Mouse (Mus musculus): Measurements from ENCODE around the gene Akr1b7. TPM values are rescaled to one million over a fixed set of nuclear protein-coding genes. Genes with fewer than 3 reads are reported as not detected.
A peak's percentile ranks its signal among the peaks of the same experiment; 100 is the strongest.

Akr1b7 gene
- total RNA-seq, 1 experiment: not detected

DNA sequence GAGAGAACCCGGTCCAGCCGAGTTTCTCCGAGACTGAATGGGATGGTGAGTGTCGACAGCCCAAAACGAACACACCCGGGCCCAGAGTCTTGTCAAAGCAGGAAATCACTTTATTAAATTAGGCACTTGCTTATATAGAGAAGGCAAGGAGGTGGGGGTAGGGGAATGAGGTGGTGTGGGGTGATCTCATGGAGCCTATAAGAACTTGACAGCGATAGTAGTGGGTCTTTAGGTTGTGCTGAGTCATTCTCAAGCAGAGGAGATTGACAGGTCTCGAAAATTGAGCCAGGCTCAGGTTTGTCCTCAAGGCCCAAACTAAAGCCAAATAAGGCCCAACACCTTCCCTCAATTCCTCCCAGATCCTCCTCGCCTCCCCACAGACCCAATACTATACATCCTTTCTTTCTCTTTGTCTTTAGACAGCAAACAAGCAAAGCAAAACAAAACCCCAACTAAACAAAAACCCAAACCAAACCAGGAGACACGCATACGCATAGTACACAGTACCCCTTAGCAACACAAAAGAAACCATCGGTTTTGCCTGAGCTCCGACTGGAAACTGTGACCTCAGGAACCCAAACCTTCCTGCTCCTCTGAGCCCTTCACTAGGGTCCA lies 12.4 kb upstream of the Akr1b7 start:
- TF ChIP-seq ZNF384 (IDR thresholded peaks at IDR 0.05; ENCODE audit: low read depth, low read length): no peak
- no peak for TF ChIP-seq CHD2 (IDR thresholded peaks at IDR 0.05; ENCODE audit: low read depth, low read length)
- no peak for TF ChIP-seq HCFC1 (IDR thresholded peaks at IDR 0.05; ENCODE audit: borderline replicate concordance, insufficient read depth, low read length)
- peak; percentile 91 for TF ChIP-seq MAFK (IDR thresholded peaks at IDR 0.05; ENCODE audit: insufficient read depth, low read depth, low read length)
- 0 out of 2 replicates have a peak, but pooled peaks have one; percentile 19 for TF ChIP-seq ZC3H11A (IDR thresholded peaks at IDR 0.05; ENCODE audit: borderline replicate concordance, low read depth, low read length)
- Histone ChIP-seq H3K4me1 (ENCODE audit: control insufficient read depth in 2 of 2, insufficient read depth in 2 of 2, low read length in 2 of 2, poor library complexity in 1 of 2) (peaks cover 3% of the 10 kb centered on the region in 2 experiments), H3K36me3 (ENCODE audit: control insufficient read depth, insufficient read depth, low read length, poor library complexity, severe bottlenecking) (peaks cover 7% of the 10 kb centered on the region; the same call in 1 of the 2 replicates), H3K27ac (ENCODE audit: insufficient read depth, low read depth, low read length, poor library complexity, severe bottlenecking) (0 out of 2 replicates have a peak overlapping the region, but pooled peaks have one; percentile 37), H3K9me3 (ENCODE audit: control insufficient read depth, insufficient read depth, low read depth, low read length) (no peaks in the 10 kb centered on the region), H3K4me3 (ENCODE audit: insufficient read depth in 1 of 2, low read depth in 1 of 2, low read length in 2 of 2, poor library complexity in 1 of 2, severe bottlenecking in 1 of 2) (no peak overlapping the region), H3K9ac (ENCODE audit: insufficient read depth, low read depth, low read length, poor library complexity, severe bottlenecking) (no peak overlapping the region)
- in situ Hi-C loops (cut with MboI; ENCODE audit: low sequenced_read_pairs in 2 of 2, unreplicated experiment in 2 of 2): no loop called here
- no peak for DNase-seq (ENCODE audit: low read depth, low spot score)

DNA sequence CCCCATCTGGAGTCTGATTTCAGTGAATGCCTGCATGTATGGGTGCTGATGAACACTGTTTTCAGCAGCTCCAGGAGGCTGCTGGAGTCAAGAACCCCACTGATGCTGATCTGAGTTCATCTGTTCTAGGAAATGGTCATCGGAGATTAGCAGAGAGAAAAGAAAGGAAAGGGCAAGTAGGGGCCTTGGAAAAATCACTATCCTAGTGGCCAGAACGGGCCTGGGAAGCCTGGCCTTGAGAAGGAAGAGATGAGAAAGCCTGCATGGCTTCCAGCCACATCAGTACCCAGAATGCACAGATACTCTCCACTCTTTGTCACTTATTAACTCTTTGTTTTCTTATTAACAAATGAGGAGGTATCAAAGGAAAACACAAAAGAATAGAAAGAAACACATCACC lies 11.4 kb upstream of the Akr1b7 start:
- no peak for TF ChIP-seq MAFK (IDR thresholded peaks at IDR 0.05; ENCODE audit: insufficient read depth, low read depth, low read length)
- no peak for TF ChIP-seq HCFC1 (IDR thresholded peaks at IDR 0.05; ENCODE audit: borderline replicate concordance, insufficient read depth, low read length)
- TF ChIP-seq ZNF384 (IDR thresholded peaks at IDR 0.05; ENCODE audit: low read depth, low read length): no peak
- no peak for TF ChIP-seq ZC3H11A (IDR thresholded peaks at IDR 0.05; ENCODE audit: borderline replicate concordance, low read depth, low read length)
- TF ChIP-seq CHD2 (IDR thresholded peaks at IDR 0.05; ENCODE audit: low read depth, low read length): no peak
- H3K4me3 ChIP-seq (ENCODE audit: insufficient read depth in 1 of 2, low read depth in 1 of 2, low read length in 2 of 2, poor library complexity in 1 of 2, severe bottlenecking in 1 of 2): no peak overlapping the region
- peaks cover 7% of the 10 kb centered on the region; the same call in 1 of the 2 replicates for H3K36me3 ChIP-seq (ENCODE audit: control insufficient read depth, insufficient read depth, low read length, poor library complexity, severe bottlenecking)
- no peak overlapping the region for H3K9ac ChIP-seq (ENCODE audit: insufficient read depth, low read depth, low read length, poor library complexity, severe bottlenecking)
- H3K9me3 ChIP-seq (ENCODE audit: control insufficient read depth, insufficient read depth, low read depth, low read length): no peaks in the 10 kb centered on the region
- in situ Hi-C loops (cut with MboI; ENCODE audit: low sequenced_read_pairs in 2 of 2, unreplicated experiment in 2 of 2): no loop called here
- no peak for DNase-seq (ENCODE audit: low read depth, low spot score)
- no peak overlapping the region for H3K27ac ChIP-seq (ENCODE audit: insufficient read depth, low read depth, low read length, poor library complexity, severe bottlenecking)
- H3K4me1 ChIP-seq (ENCODE audit: control insufficient read depth in 2 of 2, insufficient read depth in 2 of 2, low read length in 2 of 2, poor library complexity in 1 of 2): peaks cover 3% of the 10 kb centered on the region in 2 experiments

DNA sequence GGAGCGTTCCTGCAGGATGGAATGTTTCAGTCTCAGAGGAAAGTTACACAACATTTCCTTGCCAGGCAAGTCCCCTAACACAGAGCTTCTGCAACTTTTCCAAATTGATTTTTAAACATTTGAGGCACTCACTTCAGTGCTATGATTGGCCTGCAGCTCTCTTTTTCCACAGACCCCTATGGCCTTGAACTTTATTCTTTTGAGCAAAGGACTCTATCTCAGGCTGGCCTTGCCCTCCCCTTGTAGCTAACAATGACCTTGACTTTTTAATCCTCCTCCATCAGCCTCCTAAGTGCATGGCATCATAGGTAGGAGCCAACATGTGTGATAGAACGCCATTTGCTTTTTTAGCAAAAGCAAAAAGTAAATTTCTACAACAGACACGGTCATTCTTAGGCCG lies 5.4 kb upstream of the Akr1b7 start:
- DNase-seq (ENCODE audit: low read depth, low spot score): no peak
- Histone ChIP-seq H3K36me3 (ENCODE audit: control insufficient read depth, insufficient read depth, low read length, poor library complexity, severe bottlenecking) (no peaks in the 10 kb centered on the region), H3K4me3 (ENCODE audit: insufficient read depth in 1 of 2, low read depth in 1 of 2, low read length in 2 of 2, poor library complexity in 1 of 2, severe bottlenecking in 1 of 2) (no peak overlapping the region), H3K9me3 (ENCODE audit: control insufficient read depth, insufficient read depth, low read depth, low read length) (no peaks in the 10 kb centered on the region), H3K4me1 (ENCODE audit: control insufficient read depth in 2 of 2, insufficient read depth in 2 of 2, low read length in 2 of 2, poor library complexity in 1 of 2) (no peaks in the 10 kb centered on the region), H3K27ac (ENCODE audit: insufficient read depth, low read depth, low read length, poor library complexity, severe bottlenecking) (no peak overlapping the region), H3K9ac (ENCODE audit: insufficient read depth, low read depth, low read length, poor library complexity, severe bottlenecking) (no peak overlapping the region)
- in situ Hi-C loops (cut with MboI; ENCODE audit: low sequenced_read_pairs in 2 of 2, unreplicated experiment in 2 of 2): no loop called here
- TF ChIP-seq ZNF384 (IDR thresholded peaks at IDR 0.05; ENCODE audit: low read depth, low read length) (no peak), CHD2 (IDR thresholded peaks at IDR 0.05; ENCODE audit: low read depth, low read length) (no peak), MAFK (IDR thresholded peaks at IDR 0.05; ENCODE audit: insufficient read depth, low read depth, low read length) (no peak), ZC3H11A (IDR thresholded peaks at IDR 0.05; ENCODE audit: borderline replicate concordance, low read depth, low read length) (no peak), HCFC1 (IDR thresholded peaks at IDR 0.05; ENCODE audit: borderline replicate concordance, insufficient read depth, low read length) (no peak)

DNA sequence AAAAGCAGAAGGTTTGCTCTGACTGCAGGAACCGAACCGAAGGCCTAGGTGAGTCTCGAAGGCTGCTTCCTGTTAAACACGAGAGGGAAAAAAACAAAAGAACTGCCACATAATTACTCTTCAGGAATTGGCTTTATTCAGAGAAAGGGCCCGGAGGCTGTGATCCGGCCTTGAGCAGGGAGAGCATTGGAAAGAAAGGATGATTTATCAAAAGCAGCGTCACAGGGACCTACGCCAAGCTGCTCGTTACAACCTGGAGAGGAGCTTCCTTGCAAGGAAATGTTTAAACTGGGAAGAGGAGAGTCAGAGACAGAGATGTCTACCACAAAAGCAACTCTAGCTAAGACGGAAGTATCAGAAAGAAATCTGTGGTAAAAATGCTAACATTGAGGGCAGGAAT lies 4.7 kb upstream of the Akr1b7 start:
- in situ Hi-C loops (cut with MboI; ENCODE audit: low sequenced_read_pairs in 2 of 2, unreplicated experiment in 2 of 2): no loop called here
- Histone ChIP-seq H3K4me3 (ENCODE audit: insufficient read depth in 1 of 2, low read depth in 1 of 2, low read length in 2 of 2, poor library complexity in 1 of 2, severe bottlenecking in 1 of 2) (no peak overlapping the region), H3K36me3 (ENCODE audit: control insufficient read depth, insufficient read depth, low read length, poor library complexity, severe bottlenecking) (no peaks in the 10 kb centered on the region), H3K9ac (ENCODE audit: insufficient read depth, low read depth, low read length, poor library complexity, severe bottlenecking) (no peak overlapping the region), H3K9me3 (ENCODE audit: control insufficient read depth, insufficient read depth, low read depth, low read length) (no peaks in the 10 kb centered on the region), H3K27ac (ENCODE audit: insufficient read depth, low read depth, low read length, poor library complexity, severe bottlenecking) (no peak overlapping the region), H3K4me1 (ENCODE audit: control insufficient read depth in 2 of 2, insufficient read depth in 2 of 2, low read length in 2 of 2, poor library complexity in 1 of 2) (no peaks in the 10 kb centered on the region; a peak in 1 of 4 replicates)
- no peak for DNase-seq (ENCODE audit: low read depth, low spot score)
- TF ChIP-seq ZNF384 (IDR thresholded peaks at IDR 0.05; ENCODE audit: low read depth, low read length) (no peak), ZC3H11A (IDR thresholded peaks at IDR 0.05; ENCODE audit: borderline replicate concordance, low read depth, low read length) (no peak), HCFC1 (IDR thresholded peaks at IDR 0.05; ENCODE audit: borderline replicate concordance, insufficient read depth, low read length) (no peak), MAFK (IDR thresholded peaks at IDR 0.05; ENCODE audit: insufficient read depth, low read depth, low read length) (no peak), CHD2 (IDR thresholded peaks at IDR 0.05; ENCODE audit: low read depth, low read length) (no peak)

Measured in ES-E14 (cell line).